Mouse (Mus musculus): ENCODE results near the gene Tmem108. TPM values are rescaled to one million over a fixed set of nuclear protein-coding genes. Genes with fewer than 3 reads are reported as not detected.

Gene Tmem108
- polyA plus RNA-seq, 1 experiment from 2014 or later, result 8.3 TPM

DNA sequence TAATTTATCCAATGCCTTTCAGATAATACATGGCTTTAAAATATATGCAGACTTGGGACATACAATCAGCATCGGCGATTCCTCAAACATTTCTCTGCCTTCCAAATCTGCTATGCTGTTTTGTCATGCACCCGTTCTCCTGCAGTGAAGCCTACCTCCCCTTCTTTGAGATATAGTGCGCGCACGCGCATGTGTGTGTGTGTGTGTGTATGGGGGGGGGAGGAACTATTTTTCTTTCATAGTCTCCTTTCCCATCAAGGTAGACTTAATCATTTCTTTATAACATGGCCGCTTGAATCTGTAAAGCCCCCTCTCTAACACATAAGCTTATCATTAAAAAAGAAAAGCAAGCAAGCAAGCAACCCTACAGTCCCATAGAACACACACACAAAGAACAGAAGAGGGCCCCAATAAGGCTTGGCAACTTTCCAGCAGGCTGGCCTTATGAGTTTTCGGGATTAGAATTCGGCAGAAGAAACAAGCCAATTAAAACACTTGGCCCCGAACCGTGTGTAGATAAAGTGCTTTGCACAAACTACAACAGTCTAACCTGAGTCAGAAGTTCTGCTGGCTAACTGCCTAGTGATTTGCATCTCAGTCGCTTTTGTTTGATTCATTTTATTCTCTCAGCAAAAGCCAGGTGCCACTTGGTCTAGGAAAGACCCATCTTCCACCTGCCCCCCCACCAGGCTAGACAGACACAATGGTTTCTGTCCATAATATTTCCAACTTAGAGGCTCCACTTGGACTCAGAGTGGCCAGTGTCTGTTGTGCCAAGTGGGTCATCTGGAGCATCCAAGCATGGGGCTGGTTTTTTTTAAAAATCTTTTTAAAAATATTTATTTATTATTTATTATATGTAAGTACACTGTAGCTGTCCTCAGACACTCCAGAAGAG is 153.2 kb downstream of the Tmem108 start:
- Histone ChIP-seq H3K4me2 (replicated peaks; ENCODE audit: low read depth, low read length) (no peak overlapping the region), H3K9ac (replicated peaks; ENCODE audit: low read length) (no peak overlapping the region), H3K27me3 (ENCODE audit: insufficient read depth, low read length) (no peaks in the 10 kb centered on the region), H3K4me3 (ENCODE audit: low read length) (no peak overlapping the region), H3K9me3 (ENCODE audit: low read length) (peaks cover 7% of the 10 kb centered on the region; the same call in 1 of the 2 replicates), H3K27ac (ENCODE audit: low read length) (no peak overlapping the region), H3K4me1 (ENCODE audit: insufficient read depth, low read length) (no peaks in the 10 kb centered on the region), H3K36me3 (ENCODE audit: insufficient read depth, low read length) (no peaks in the 10 kb centered on the region)
- WGBS, result 84% methylated on average over 13 of the region's 13 CpGs
- no peak for ATAC-seq (ENCODE audit: low FRiP score, low TSS enrichment)

DNA sequence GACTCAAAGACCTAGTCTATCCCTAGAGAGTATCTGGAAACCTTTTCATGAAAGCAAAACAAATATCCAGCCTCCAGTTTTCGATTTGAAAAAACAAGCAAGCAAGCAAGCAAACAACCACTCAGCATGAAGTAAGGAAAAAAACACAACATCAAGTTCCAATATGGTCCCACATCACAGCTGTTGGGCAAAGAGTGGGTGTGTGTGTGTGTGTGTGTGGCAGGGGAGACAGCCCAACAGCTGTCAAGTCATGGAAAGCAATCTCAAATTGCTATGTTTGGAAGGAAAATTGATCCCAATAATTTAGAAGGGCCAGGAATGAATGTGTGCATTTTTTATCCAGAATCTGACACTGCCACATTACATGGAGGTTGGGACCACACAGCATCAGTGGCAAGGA is 155.6 kb downstream of the Tmem108 start:
- Histone ChIP-seq H3K27me3 (ENCODE audit: insufficient read depth, low read length) (no peaks in the 10 kb centered on the region), H3K4me3 (ENCODE audit: low read length) (no peak overlapping the region), H3K4me2 (replicated peaks; ENCODE audit: low read depth, low read length) (no peak overlapping the region), H3K27ac (ENCODE audit: low read length) (no peak overlapping the region), H3K4me1 (ENCODE audit: insufficient read depth, low read length) (no peaks in the 10 kb centered on the region), H3K9me3 (ENCODE audit: low read length) (peaks cover 1% of the 10 kb centered on the region; the same call in 1 of the 2 replicates), H3K9ac (replicated peaks; ENCODE audit: low read length) (no peak overlapping the region), H3K36me3 (ENCODE audit: insufficient read depth, low read length) (no peaks in the 10 kb centered on the region)
- 69% methylated on average over 1 of the region's 1 CpGs for WGBS
- ATAC-seq (ENCODE audit: low FRiP score, low TSS enrichment), result no peak

DNA sequence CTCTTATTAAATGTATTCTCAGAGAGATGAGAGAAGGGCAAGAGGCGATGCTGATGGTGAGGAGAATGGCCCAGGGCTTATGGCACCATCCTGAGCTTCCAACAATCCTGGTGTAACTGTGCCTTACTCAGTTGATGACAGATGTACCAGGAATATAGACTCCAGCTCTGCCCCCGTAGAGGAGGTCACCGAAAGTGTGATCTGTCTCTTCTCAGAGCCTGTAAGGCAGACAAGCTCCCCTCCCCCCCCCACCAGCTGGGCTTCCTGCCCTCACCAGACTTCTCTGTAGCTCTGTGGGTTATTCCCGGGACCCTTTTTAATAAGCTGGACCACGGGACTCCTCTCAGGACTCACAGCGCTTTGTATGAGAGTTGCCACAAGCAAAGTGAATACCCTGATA is 157.8 kb downstream of the Tmem108 start:
- Histone ChIP-seq H3K27me3 (ENCODE audit: insufficient read depth, low read length) (no peaks in the 10 kb centered on the region), H3K9me3 (ENCODE audit: low read length) (no peaks in the 10 kb centered on the region), H3K27ac (ENCODE audit: low read length) (no peak overlapping the region), H3K4me2 (replicated peaks; ENCODE audit: low read depth, low read length) (no peak overlapping the region), H3K4me1 (ENCODE audit: insufficient read depth, low read length) (no peaks in the 10 kb centered on the region), H3K4me3 (ENCODE audit: low read length) (no peak overlapping the region), H3K36me3 (ENCODE audit: insufficient read depth, low read length) (no peaks in the 10 kb centered on the region), H3K9ac (replicated peaks; ENCODE audit: low read length) (no peak overlapping the region)
- 73% methylated on average over 6 of the region's 6 CpGs for WGBS
- no peak for ATAC-seq (ENCODE audit: low FRiP score, low TSS enrichment)

DNA sequence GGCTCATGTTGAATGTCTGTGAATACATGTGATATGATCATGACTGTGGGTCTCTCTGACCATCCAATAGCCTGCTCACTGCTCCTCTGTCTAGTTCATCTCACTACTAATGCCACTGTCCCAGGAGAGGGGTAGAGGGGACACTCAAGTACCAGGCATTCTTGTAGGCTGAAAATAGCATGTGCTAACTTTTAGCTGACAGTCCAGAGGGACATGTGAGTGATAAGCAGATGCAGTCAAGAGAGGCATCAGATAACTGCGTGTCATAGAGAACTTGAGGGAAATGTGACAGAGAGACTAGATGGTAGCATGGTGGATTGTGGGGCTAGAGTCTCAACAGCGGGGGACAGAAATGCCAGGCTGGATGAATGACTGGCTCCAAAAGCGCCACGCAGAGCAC is 159.8 kb downstream of the Tmem108 start:
- no peak for ATAC-seq (ENCODE audit: low FRiP score, low TSS enrichment)
- Histone ChIP-seq H3K9ac (replicated peaks; ENCODE audit: low read length) (no peak overlapping the region), H3K27ac (ENCODE audit: low read length) (no peak overlapping the region), H3K9me3 (ENCODE audit: low read length) (no peaks in the 10 kb centered on the region), H3K4me3 (ENCODE audit: low read length) (no peak overlapping the region), H3K27me3 (ENCODE audit: insufficient read depth, low read length) (no peaks in the 10 kb centered on the region), H3K4me1 (ENCODE audit: insufficient read depth, low read length) (no peaks in the 10 kb centered on the region), H3K36me3 (ENCODE audit: insufficient read depth, low read length) (no peaks in the 10 kb centered on the region), H3K4me2 (replicated peaks; ENCODE audit: low read depth, low read length) (no peak overlapping the region)
- WGBS, result 90% methylated on average over 4 of the region's 4 CpGs

DNA sequence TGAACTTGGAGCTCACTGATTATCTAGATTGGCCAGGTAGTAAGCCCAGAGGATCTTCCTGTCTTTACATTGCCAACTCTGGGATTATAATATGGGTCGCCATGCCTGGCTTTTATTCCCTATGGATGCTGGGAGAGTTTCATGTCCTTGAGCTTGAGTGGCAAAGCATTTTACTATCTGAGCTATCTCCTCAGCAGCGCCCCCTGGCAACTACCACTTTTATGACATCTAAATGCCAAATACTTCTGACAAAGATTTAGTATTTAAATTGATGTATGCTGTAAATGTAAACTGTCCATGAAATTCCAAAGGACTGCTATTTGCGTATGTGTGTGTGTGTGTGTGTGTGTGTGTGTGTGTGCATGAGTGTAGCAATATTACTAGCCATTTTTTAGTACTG is 160.8 kb downstream of the Tmem108 start:
- Histone ChIP-seq H3K27me3 (ENCODE audit: insufficient read depth, low read length) (no peaks in the 10 kb centered on the region), H3K9me3 (ENCODE audit: low read length) (no peaks in the 10 kb centered on the region), H3K27ac (ENCODE audit: low read length) (no peak overlapping the region), H3K4me3 (ENCODE audit: low read length) (no peak overlapping the region), H3K4me2 (replicated peaks; ENCODE audit: low read depth, low read length) (no peak overlapping the region), H3K4me1 (ENCODE audit: insufficient read depth, low read length) (no peaks in the 10 kb centered on the region), H3K9ac (replicated peaks; ENCODE audit: low read length) (no peak overlapping the region), H3K36me3 (ENCODE audit: insufficient read depth, low read length) (no peaks in the 10 kb centered on the region)
- no peak for ATAC-seq (ENCODE audit: low FRiP score, low TSS enrichment)
- 58% methylated on average over 3 of the region's 3 CpGs for WGBS

DNA sequence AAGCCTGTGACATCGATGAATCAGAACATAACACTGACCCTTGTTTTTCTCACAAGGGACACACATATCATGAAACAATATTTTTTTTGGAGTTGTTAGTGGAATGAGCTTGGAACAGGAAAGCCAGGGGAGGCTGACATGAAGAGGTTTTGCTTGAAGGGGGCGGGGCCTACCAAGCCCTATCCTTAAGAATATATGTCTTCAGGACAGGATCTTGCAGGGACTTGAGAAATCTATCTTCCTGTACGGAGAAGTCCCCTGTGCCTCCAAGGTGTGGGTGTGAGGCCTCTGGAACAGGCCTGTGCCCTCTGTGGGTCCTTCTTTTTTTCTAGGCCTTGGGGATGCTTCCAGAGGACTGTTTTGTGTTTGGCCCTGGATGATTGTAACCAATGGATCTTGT is 161.7 kb downstream of the Tmem108 start:
- ATAC-seq (ENCODE audit: low FRiP score, low TSS enrichment), result no peak
- no peaks in the 10 kb centered on the region for H3K36me3 ChIP-seq (ENCODE audit: insufficient read depth, low read length)
- H3K9ac ChIP-seq (replicated peaks; ENCODE audit: low read length), result no peak overlapping the region
- no peak overlapping the region for H3K4me3 ChIP-seq (ENCODE audit: low read length)
- H3K4me1 ChIP-seq (ENCODE audit: insufficient read depth, low read length), result no peaks in the 10 kb centered on the region
- no peaks in the 10 kb centered on the region for H3K27me3 ChIP-seq (ENCODE audit: insufficient read depth, low read length)
- H3K4me2 ChIP-seq (replicated peaks; ENCODE audit: low read depth, low read length), result no peak overlapping the region
- no peak overlapping the region for H3K27ac ChIP-seq (ENCODE audit: low read length)
- WGBS, result 79% methylated on average over 3 of the region's 3 CpGs
- H3K9me3 ChIP-seq (ENCODE audit: low read length), result no peaks in the 10 kb centered on the region

DNA sequence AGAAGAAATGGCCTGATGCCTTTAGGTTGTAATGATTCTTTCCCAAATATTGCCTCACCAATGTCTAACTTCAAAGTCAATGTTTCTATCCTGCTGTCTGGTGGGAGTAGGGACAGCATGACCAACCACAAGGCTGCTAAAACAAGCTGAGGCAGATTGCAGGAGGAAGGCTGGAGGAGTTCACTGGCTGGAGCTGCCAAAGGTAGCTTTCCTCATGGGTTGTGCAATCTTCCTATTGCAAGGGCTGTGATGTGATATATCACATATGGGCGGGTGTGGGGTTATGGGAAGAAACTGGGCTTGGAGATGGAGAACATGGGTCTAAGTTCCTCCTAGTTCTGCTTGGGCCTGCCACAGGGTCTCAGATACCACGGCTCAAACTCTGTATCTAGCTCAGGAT is 163.8 kb downstream of the Tmem108 start:
- Histone ChIP-seq H3K36me3 (ENCODE audit: insufficient read depth, low read length) (no peaks in the 10 kb centered on the region), H3K4me1 (ENCODE audit: insufficient read depth, low read length) (no peaks in the 10 kb centered on the region), H3K9ac (replicated peaks; ENCODE audit: low read length) (no peak overlapping the region), H3K4me2 (replicated peaks; ENCODE audit: low read depth, low read length) (no peak overlapping the region), H3K9me3 (ENCODE audit: low read length) (no peaks in the 10 kb centered on the region), H3K4me3 (ENCODE audit: low read length) (no peak overlapping the region), H3K27me3 (ENCODE audit: insufficient read depth, low read length) (no peaks in the 10 kb centered on the region), H3K27ac (ENCODE audit: low read length) (no peak overlapping the region)
- no peak for ATAC-seq (ENCODE audit: low FRiP score, low TSS enrichment)
- WGBS, result 82% methylated on average over 2 of the region's 2 CpGs

DNA sequence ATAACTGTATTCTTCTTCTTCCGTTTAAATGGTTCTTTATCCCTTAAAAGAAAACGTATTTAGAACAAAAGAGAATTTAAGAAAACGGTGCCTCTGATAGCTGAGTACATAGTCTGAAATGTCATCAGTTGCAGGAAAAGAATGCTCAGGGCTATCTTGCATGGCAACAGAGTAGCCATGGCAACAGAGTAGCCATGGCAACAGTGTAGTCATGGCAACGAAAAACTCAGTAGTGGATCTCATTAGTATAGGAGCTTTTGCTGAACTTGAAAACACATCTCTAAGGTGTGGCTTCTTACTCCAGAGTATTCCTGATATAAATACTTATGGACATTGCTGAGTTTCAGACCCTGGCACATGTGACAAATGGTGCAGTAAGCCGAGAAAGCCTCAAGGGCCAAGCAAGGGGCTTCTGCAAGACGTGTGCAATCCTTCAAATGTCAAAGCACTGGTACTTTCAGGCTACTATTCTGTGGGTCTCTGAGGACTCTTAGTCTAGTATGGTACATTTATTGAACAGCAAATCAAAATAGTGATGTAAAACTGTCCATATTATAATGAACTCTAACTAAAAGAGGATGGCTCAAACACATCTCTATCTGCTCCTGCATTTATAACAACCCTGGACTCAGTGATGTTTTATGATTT is 166.3 kb downstream of the Tmem108 start:
- Histone ChIP-seq H3K9ac (replicated peaks; ENCODE audit: low read length) (no peak overlapping the region), H3K27me3 (ENCODE audit: insufficient read depth, low read length) (no peaks in the 10 kb centered on the region)

DNA sequence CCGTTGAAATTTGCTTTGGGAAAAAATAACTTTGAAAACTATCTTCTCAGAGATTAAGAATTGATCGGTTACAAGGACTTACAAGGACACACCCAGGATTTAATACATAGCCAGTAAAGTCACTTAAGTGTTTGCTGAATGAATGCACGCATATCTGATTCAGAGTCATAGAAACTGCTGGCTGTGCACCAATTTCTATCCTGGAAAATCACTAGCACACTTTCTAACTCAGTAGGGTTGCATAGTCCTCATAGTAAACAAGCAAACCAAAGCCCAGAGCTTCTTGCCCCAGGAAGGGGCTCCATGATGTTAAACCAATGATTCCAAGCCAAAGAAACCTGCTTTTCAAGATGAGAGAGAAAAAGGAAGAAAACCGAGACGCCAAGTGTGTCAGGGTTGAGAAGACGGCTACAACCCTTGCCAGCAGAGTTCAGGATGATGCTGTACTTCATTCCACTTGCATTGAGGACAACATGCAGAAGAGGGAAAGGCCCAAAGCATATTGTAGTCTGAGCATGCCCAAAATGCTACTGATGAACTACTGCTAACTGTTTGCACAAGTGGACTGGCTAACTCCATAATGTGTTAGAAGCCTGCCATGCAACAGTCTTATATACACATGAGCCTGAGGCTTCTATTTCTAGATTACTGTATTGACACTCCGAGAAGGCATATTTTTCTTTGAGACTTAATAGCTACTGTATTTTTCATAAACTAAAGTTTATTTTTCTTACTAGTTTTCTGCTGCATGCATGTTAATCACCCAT is 167.0 kb downstream of the Tmem108 start:
- ATAC-seq (ENCODE audit: low FRiP score, low TSS enrichment), result no peak
- Histone ChIP-seq H3K36me3 (ENCODE audit: insufficient read depth, low read length) (no peaks in the 10 kb centered on the region), H3K4me1 (ENCODE audit: insufficient read depth, low read length) (no peaks in the 10 kb centered on the region), H3K9ac (replicated peaks; ENCODE audit: low read length) (no peak overlapping the region), H3K4me2 (replicated peaks; ENCODE audit: low read depth, low read length) (no peak overlapping the region), H3K27ac (ENCODE audit: low read length) (no peak overlapping the region), H3K9me3 (ENCODE audit: low read length) (no peaks in the 10 kb centered on the region), H3K27me3 (ENCODE audit: insufficient read depth, low read length) (no peaks in the 10 kb centered on the region), H3K4me3 (ENCODE audit: low read length) (no peak overlapping the region)
- WGBS, result 89% methylated on average over 7 of the region's 7 CpGs

More for the DNA sequence above, 166.3 kb downstream of the Tmem108 start:
- Histone ChIP-seq H3K27ac (ENCODE audit: low read length) (no peak overlapping the region), H3K36me3 (ENCODE audit: insufficient read depth, low read length) (no peaks in the 10 kb centered on the region), H3K4me3 (ENCODE audit: low read length) (no peak overlapping the region), H3K4me2 (replicated peaks; ENCODE audit: low read depth, low read length) (no peak overlapping the region), H3K9me3 (ENCODE audit: low read length) (no peaks in the 10 kb centered on the region), H3K4me1 (ENCODE audit: insufficient read depth, low read length) (no peaks in the 10 kb centered on the region)
- 58% methylated on average over 6 of the region's 6 CpGs for WGBS
- ATAC-seq (ENCODE audit: low FRiP score, low TSS enrichment), result no peak
